Mouse (Mus musculus): ENCODE measurements around the gene Eci1.

DNA sequence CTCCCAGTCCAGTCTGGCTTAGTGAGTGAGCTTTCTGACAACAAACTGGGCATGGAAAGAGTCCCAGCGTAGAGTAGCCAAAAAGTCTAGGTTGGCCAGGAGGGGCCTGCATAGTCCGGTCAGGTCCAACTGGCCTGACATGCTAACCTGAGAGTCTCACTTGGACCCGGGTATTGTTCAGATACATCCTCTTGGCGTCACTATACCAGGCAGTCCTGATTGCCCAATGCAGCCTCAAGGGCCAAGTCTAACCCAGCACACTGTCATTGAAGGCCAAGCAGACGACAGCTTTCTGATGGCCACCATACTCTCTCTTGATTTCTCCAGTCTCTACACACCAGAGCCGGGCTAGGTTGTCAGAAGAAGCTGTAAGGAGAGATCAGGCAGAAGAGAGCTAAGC is 49.1 kb downstream of the Eci1 start:
- TF ChIP-seq CTCF (IDR thresholded peaks at IDR 0.05; ENCODE audit: low read depth) (no peak), EP300 (optimal IDR thresholded peaks at IDR 0.05) (no peak)
